Mouse (Mus musculus) neural tube, embryonic 12.5 days (tissue): Measurements from ENCODE around the gene Gm20388. TPM values are rescaled to one million over a fixed set of nuclear protein-coding genes. Genes with fewer than 3 reads are reported as not detected.

Experiments
- ATAC-seq: fragments of 200-750 bp; cut with Nextera tagmentation; 2 replicates; pipeline ENCODE4 v1.8.0; 2017; ENCODE audit warnings: low read depth, mild to moderate bottlenecking, moderate TSS enrichment, moderate library complexity; ENCODE audit not compliant: low FRiP score
- H3K27ac ChIP-seq: fragments of 300-500 bp; sonication (generic); 2 replicates; pipeline ENCODE4 v1.5.1; 2016
- H3K27me3 ChIP-seq: fragments of 300-500 bp; sonication (generic); replicated peaks from 2 replicates; pipeline ENCODE4 v1.6.1; 2016; ENCODE audit warnings: mild to moderate bottlenecking
- H3K36me3 ChIP-seq: fragments of 300-500 bp; sonication (generic); 2 replicates; pipeline ENCODE4 v1.6.1; 2016; ENCODE audit warnings: mild to moderate bottlenecking
- H3K4me1 ChIP-seq: fragments of 300-500 bp; sonication (generic); 2 replicates; pipeline ENCODE4 v1.6.1; 2016
- H3K4me2 ChIP-seq: fragments of 300-500 bp; sonication (generic); replicated peaks from 2 replicates; pipeline ENCODE4 v1.6.1; 2016; ENCODE audit warnings: mild to moderate bottlenecking
- H3K4me3 ChIP-seq: fragments of 300-500 bp; sonication (generic); 2 replicates; pipeline ENCODE4 v1.5.1; 2016
- H3K9ac ChIP-seq: fragments of 300-500 bp; sonication (generic); 2 replicates; pipeline ENCODE4 v1.6.1; 2016; ENCODE audit warnings: mild to moderate bottlenecking
- H3K9me3 ChIP-seq: fragments of 300-500 bp; sonication (generic); 2 replicates; pipeline ENCODE4 v1.6.1; 2016; ENCODE audit warnings: mild to moderate bottlenecking
- WGBS: fragments of 180-500 bp; shearing (Covaris S2); methylation state at CpG from one replicate; pipeline ENCODE4 v1.1.7; 2016; 5-methylcytosine and 5-hydroxymethylcytosine counted together
- polyA plus RNA-seq: library from polyadenylated mRNA; unstranded; fragments of >200 nt; fragmentation: Nextera tagmentation; extraction: Ambion mirVana; gene quantifications from 2 replicates; pipeline ENCODE4 v1.2.1, GENCODE M21; 2016

The Gm20388 gene
- polyA plus RNA-seq, 1 experiment from 2014 or later = not detected

GRCm38 (mm10) chr8:121563701-121564100, 1653.1 kb downstream of the Gm20388 start:
- H3K27me3 ChIP-seq = no peaks in the 10 kb centered on the region
- no peaks in the 10 kb centered on the region for H3K9me3 ChIP-seq
- H3K27ac ChIP-seq = no peak overlapping the region
- ATAC-seq = no peak
- no peak overlapping the region for H3K4me2 ChIP-seq
- no peak overlapping the region for H3K9ac ChIP-seq
- no peak overlapping the region for H3K4me3 ChIP-seq
- H3K4me1 ChIP-seq = peaks cover 20% of the 10 kb centered on the region
- WGBS = 75% methylated on average over 6 of the region's 6 CpGs
- peaks cover 16% of the 10 kb centered on the region for H3K36me3 ChIP-seq

GRCm38 (mm10) chr8:121568321-121568720, 1657.7 kb downstream of the Gm20388 start:
- no peaks in the 10 kb centered on the region for H3K9me3 ChIP-seq
- H3K27ac ChIP-seq = no peak overlapping the region
- ATAC-seq = no peak
- no peak overlapping the region for H3K4me2 ChIP-seq
- H3K27me3 ChIP-seq = no peaks in the 10 kb centered on the region
- 66% methylated on average over 6 of the region's 6 CpGs for WGBS
- no peak overlapping the region for H3K9ac ChIP-seq
- no peaks in the 10 kb centered on the region for H3K36me3 ChIP-seq
- H3K4me3 ChIP-seq = no peak overlapping the region
- peaks cover 21% of the 10 kb centered on the region for H3K4me1 ChIP-seq

- H3K27me3 ChIP-seq = no peaks in the 10 kb centered on the region
- H3K9me3 ChIP-seq = no peaks in the 10 kb centered on the region
- no peaks in the 10 kb centered on the region for H3K36me3 ChIP-seq
- no peak overlapping the region for H3K4me2 ChIP-seq
- no peak overlapping the region for H3K27ac ChIP-seq
- H3K9ac ChIP-seq = no peak overlapping the region
- H3K4me1 ChIP-seq = peaks cover 32% of the 10 kb centered on the region
- no peak overlapping the region for H3K4me3 ChIP-seq
- 87% methylated on average over 21 of the region's 21 CpGs for WGBS
- no peak for ATAC-seq
Measured at GRCm38 (mm10) chr8:121570335-121570734, 1659.7 kb downstream of the Gm20388 start.

- 87% methylated on average over 17 of the region's 17 CpGs for WGBS
Measured at GRCm38 (mm10) chr8:121570801-121571200, 1660.2 kb downstream of the Gm20388 start.

DNA sequence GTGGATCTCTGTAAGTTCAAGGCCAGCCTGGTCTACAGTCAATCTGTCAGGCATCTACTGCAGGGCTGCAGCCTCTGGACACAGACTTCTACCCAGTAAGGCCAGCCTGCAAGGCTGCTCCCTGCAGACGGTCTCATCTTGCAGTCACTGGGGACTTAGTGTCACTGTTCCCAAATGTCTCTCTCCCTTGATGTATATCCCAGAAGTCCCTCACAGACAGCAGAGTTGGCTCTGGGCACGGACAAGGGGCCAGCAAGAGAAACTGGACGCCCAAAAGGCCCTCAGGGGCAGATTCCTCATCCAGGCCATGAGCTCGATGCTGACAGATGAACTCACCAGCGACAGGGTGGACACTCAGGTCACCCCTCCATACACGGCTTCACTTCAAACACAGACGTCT, 1661.5 kb downstream of the Gm20388 start:
- 78% methylated on average over 7 of the region's 7 CpGs for WGBS
- no peak overlapping the region for H3K27ac ChIP-seq
- no peaks in the 10 kb centered on the region for H3K9me3 ChIP-seq
- H3K4me2 ChIP-seq = no peak overlapping the region
- ATAC-seq = no peak
- H3K9ac ChIP-seq = no peak overlapping the region
- peaks cover 44% of the 10 kb centered on the region for H3K4me1 ChIP-seq
- H3K27me3 ChIP-seq = no peaks in the 10 kb centered on the region
- H3K36me3 ChIP-seq = no peaks in the 10 kb centered on the region
- no peak overlapping the region for H3K4me3 ChIP-seq

More at GRCm38 (mm10) chr8:121570801-121571200, 1660.2 kb downstream of the Gm20388 start:
- Histone ChIP-seq H3K4me3 (no peak overlapping the region), H3K9me3 (no peaks in the 10 kb centered on the region), H3K27ac (no peak overlapping the region), H3K4me1 (peaks cover 32% of the 10 kb centered on the region), H3K9ac (no peak overlapping the region), H3K4me2 (no peak overlapping the region), H3K36me3 (no peaks in the 10 kb centered on the region), H3K27me3 (no peaks in the 10 kb centered on the region)
- ATAC-seq = no peak

- no peaks in the 10 kb centered on the region for H3K36me3 ChIP-seq
- H3K9ac ChIP-seq = no peak overlapping the region
- peaks cover 43% of the 10 kb centered on the region for H3K4me1 ChIP-seq
- ATAC-seq = no peak
- H3K27me3 ChIP-seq = no peaks in the 10 kb centered on the region
- H3K27ac ChIP-seq = no peak overlapping the region
- H3K9me3 ChIP-seq = no peaks in the 10 kb centered on the region
- H3K4me3 ChIP-seq = no peak overlapping the region
- no peak overlapping the region for H3K4me2 ChIP-seq
- 42% methylated on average over 3 of the region's 3 CpGs for WGBS
Measured at GRCm38 (mm10) chr8:121573275-121573674, 1662.6 kb downstream of the Gm20388 start.

- no peak overlapping the region for H3K9ac ChIP-seq
- H3K27ac ChIP-seq = no peak overlapping the region
- 79% methylated on average over 3 of the region's 3 CpGs for WGBS
- no peaks in the 10 kb centered on the region for H3K36me3 ChIP-seq
- H3K4me1 ChIP-seq = peaks cover 39% of the 10 kb centered on the region
- ATAC-seq = no peak
- H3K27me3 ChIP-seq = no peaks in the 10 kb centered on the region
- H3K4me2 ChIP-seq = peak overlapping the region; percentile 2; the same call in 1 of the 2 replicates
- no peak overlapping the region for H3K4me3 ChIP-seq
- no peaks in the 10 kb centered on the region for H3K9me3 ChIP-seq
Measured at GRCm38 (mm10) chr8:121575661-121576060, 1665.0 kb downstream of the Gm20388 start.

GRCm38 (mm10) chr8:121577751-121578675, 1667.4 kb downstream of the Gm20388 start:
- ATAC-seq = peak; percentile 71
- H3K27me3 ChIP-seq = no peaks in the 10 kb centered on the region
- peak overlapping the region; percentile 79 for H3K4me3 ChIP-seq
- peak overlapping the region; percentile 86 for H3K4me2 ChIP-seq
- no peak overlapping the region for H3K27ac ChIP-seq
- no peaks in the 10 kb centered on the region for H3K9me3 ChIP-seq
- peak overlapping the region; percentile 85 for H3K9ac ChIP-seq
- H3K4me1 ChIP-seq = peaks cover 38% of the 10 kb centered on the region
- 2% methylated on average over 44 of the region's 44 CpGs for WGBS
- no peaks in the 10 kb centered on the region for H3K36me3 ChIP-seq

DNA sequence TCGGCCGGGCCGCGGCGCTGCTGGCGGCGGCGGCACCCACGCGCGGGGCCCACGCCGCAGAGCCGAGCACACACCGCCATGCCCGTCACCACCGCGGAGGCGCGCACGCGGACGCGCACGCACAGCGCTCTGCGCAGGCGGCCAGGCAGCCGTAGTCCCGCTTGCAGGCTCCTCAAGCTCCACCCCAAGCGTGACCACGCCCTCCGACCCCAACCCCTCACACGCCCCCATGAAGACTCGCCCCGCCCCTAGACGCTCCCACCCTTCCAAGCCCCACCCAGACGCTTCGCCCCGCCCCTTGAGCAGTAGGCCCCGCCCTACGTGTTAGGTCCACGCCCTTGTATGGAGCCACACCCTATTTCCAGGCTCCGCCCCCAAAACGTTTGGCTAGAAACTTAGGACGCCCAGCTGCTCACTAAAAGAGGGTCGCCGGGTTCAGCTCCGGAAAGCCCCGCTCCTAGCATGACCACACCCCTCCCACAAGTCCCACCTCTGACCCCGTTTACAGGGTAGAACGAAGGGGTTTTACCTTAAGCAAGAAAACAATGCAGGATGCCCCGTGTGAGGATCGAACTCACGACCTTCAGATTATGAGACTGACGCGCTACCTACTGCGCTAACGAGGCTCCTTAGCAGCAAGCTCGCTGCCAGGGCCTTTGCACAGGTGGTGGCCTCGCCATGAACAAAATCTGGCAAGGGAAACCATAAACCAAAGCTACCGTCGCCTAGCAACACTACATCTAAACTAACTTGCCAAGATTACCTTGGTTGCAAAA, 1668.2 kb downstream of the Gm20388 start, which contains the start of gene Fbxo31:
TSS of gene Fbxo31 (minus strand) at position 131 of the 776 bp plus-strand sequence.
- no peak within 1 kb of the TSS for H3K27ac ChIP-seq
- H3K4me2 ChIP-seq = peak within 1 kb of the TSS; percentile 86
- peaks cover 32% of the 10 kb centered on the region for H3K4me1 ChIP-seq

GRCm38 (mm10) chr8:121580465-121580864, 1669.8 kb downstream of the Gm20388 start:
- whole genome bisulfite sequencing = 50% methylated on average over 9 of the region's 9 CpGs
- ATAC-seq = no peak
- H3K27ac ChIP-seq = no peak overlapping the region

More for the DNA sequence above, 1668.2 kb downstream of the Gm20388 start, which contains the start of gene Fbxo31:
- Histone ChIP-seq H3K9me3 (no peaks in the 10 kb centered on the region), H3K9ac (peak within 1 kb of the TSS; percentile 85), H3K4me3 (peak within 1 kb of the TSS; percentile 79), H3K36me3 (no peaks in the 10 kb centered on the region), H3K27me3 (no peaks in the 10 kb centered on the region)
- peak; percentile 92 for ATAC-seq
- 1% methylated on average over 59 of the region's 63 CpGs for WGBS

DNA sequence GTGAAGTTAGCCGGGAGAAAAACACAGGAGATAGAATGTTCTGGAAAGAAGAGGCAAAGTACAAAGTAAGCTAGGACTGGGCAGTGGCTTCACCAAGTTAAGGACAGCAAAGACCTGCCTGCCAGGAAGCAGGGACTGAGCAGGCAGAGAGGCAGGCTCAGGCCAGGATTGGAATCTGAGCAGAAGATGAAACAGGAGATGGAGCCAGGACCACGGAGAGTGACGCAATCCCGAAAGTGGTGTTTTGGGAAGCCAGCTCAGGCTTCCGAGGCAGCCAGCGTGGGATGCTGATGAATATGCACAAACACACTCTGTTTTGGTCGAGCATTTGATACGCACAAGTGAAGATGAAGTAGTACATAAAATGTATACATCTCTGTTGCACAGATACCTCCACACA, 1673.0 kb downstream of the Gm20388 start:
- Histone ChIP-seq H3K4me2 (no peak overlapping the region), H3K4me1 (no peaks in the 10 kb centered on the region; the same call in 1 of the 2 replicates), H3K4me3 (no peak overlapping the region), H3K9ac (no peak overlapping the region), H3K36me3 (no peaks in the 10 kb centered on the region), H3K27me3 (no peaks in the 10 kb centered on the region), H3K27ac (no peak overlapping the region), H3K9me3 (no peaks in the 10 kb centered on the region)
- WGBS = 62% methylated on average over 8 of the region's 8 CpGs
- ATAC-seq = no peak

More at GRCm38 (mm10) chr8:121580465-121580864, 1669.8 kb downstream of the Gm20388 start:
- Histone ChIP-seq H3K9me3 (no peaks in the 10 kb centered on the region), H3K27me3 (no peaks in the 10 kb centered on the region), H3K4me3 (no peak overlapping the region), H3K4me2 (no peak overlapping the region), H3K9ac (no peak overlapping the region), H3K36me3 (no peaks in the 10 kb centered on the region), H3K4me1 (peaks cover 22% of the 10 kb centered on the region)

DNA sequence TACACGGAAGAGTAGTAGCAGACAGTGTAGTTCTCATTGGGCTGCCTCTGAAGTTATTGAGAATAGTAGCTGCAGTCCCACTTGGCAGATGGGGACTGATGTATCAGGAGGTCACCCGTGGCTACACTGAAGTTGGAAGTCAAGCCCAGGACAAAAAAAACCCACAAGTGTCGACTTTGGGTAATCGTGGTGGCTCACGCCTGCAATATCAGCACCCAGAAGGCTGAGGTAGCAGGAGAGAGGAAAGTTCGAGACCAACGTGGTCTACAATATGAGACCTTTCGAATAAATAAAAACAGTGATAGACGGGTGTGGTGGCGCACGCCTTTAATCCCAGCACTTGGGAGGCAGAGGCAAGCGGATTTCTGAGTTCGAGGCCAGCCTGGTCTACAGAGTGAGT, 1674.1 kb downstream of the Gm20388 start:
- Histone ChIP-seq H3K27me3 (no peaks in the 10 kb centered on the region), H3K4me2 (peak overlapping the region; percentile 75), H3K9me3 (no peaks in the 10 kb centered on the region), H3K4me1 (peaks cover 2% of the 10 kb centered on the region), H3K4me3 (peak overlapping the region; percentile 51), H3K36me3 (no peaks in the 10 kb centered on the region), H3K27ac (no peak overlapping the region), H3K9ac (no peak overlapping the region)
- WGBS = 50% methylated on average over 13 of the region's 13 CpGs
- ATAC-seq = 0 out of 2 replicates have a peak, but pooled peaks have one; percentile 8
